Mouse (Mus musculus): Measurements from ENCODE around the gene Cyfip2. TPM values are rescaled to one million over a fixed set of nuclear protein-coding genes. Genes with fewer than 3 reads are reported as not detected.

Cyfip2 gene
- polyA plus RNA-seq, 1 experiment from 2014 or later, result 7.8 TPM

- WGBS, result 84% methylated on average over 9 of the region's 9 CpGs
- no peak overlapping the region for H3K4me3 ChIP-seq
- no peak for ATAC-seq (ENCODE audit: borderline replicate concordance, extremely low read depth, low FRiP score, low TSS enrichment)
These were observed 93.3 kb downstream of the Cyfip2 start for GRCm38 (mm10) chr11:46219380-46219779.

GRCm38 (mm10) chr11:46218584-46218983, 94.1 kb downstream of the Cyfip2 start:
- H3K27ac ChIP-seq, result no peak overlapping the region
- H3K27me3 ChIP-seq, result no peaks in the 10 kb centered on the region
- no peak overlapping the region for H3K9ac ChIP-seq
- no peak overlapping the region for H3K4me3 ChIP-seq
- 46% methylated on average over 5 of the region's 5 CpGs for WGBS
- no peaks in the 10 kb centered on the region for H3K9me3 ChIP-seq
- no peak overlapping the region for H3K4me2 ChIP-seq
- ATAC-seq (ENCODE audit: borderline replicate concordance, extremely low read depth, low FRiP score, low TSS enrichment), result no peak
- H3K36me3 ChIP-seq, result no peaks in the 10 kb centered on the region
- peaks cover 17% of the 10 kb centered on the region for H3K4me1 ChIP-seq

More at GRCm38 (mm10) chr11:46219380-46219779, 93.3 kb downstream of the Cyfip2 start:
- Histone ChIP-seq H3K4me1 (peaks cover 9% of the 10 kb centered on the region), H3K9me3 (no peaks in the 10 kb centered on the region), H3K4me2 (no peak overlapping the region), H3K27me3 (no peaks in the 10 kb centered on the region), H3K27ac (no peak overlapping the region), H3K36me3 (no peaks in the 10 kb centered on the region), H3K9ac (no peak overlapping the region)

GRCm38 (mm10) chr11:46217686-46218085, 95.0 kb downstream of the Cyfip2 start:
- H3K4me1 ChIP-seq, result peaks cover 25% of the 10 kb centered on the region
- no peak overlapping the region for H3K27ac ChIP-seq
- H3K36me3 ChIP-seq, result no peaks in the 10 kb centered on the region
- 86% methylated on average over 9 of the region's 9 CpGs for WGBS
- no peak overlapping the region for H3K4me2 ChIP-seq
- H3K27me3 ChIP-seq, result no peaks in the 10 kb centered on the region
- no peak for ATAC-seq (ENCODE audit: borderline replicate concordance, extremely low read depth, low FRiP score, low TSS enrichment)
- H3K9ac ChIP-seq, result no peak overlapping the region
- H3K4me3 ChIP-seq, result no peak overlapping the region
- no peaks in the 10 kb centered on the region for H3K9me3 ChIP-seq

- H3K27ac ChIP-seq, result no peak overlapping the region
- no peaks in the 10 kb centered on the region for H3K27me3 ChIP-seq
- H3K4me2 ChIP-seq, result no peak overlapping the region
- H3K9ac ChIP-seq, result no peak overlapping the region
- H3K4me1 ChIP-seq, result peaks cover 29% of the 10 kb centered on the region
- no peak overlapping the region for H3K4me3 ChIP-seq
- no peaks in the 10 kb centered on the region for H3K9me3 ChIP-seq
- WGBS, result 66% methylated on average over 7 of the region's 7 CpGs
- ATAC-seq (ENCODE audit: borderline replicate concordance, extremely low read depth, low FRiP score, low TSS enrichment), result no peak
- no peaks in the 10 kb centered on the region for H3K36me3 ChIP-seq
These were observed 96.0 kb downstream of the Cyfip2 start for GRCm38 (mm10) chr11:46216669-46217068.

DNA sequence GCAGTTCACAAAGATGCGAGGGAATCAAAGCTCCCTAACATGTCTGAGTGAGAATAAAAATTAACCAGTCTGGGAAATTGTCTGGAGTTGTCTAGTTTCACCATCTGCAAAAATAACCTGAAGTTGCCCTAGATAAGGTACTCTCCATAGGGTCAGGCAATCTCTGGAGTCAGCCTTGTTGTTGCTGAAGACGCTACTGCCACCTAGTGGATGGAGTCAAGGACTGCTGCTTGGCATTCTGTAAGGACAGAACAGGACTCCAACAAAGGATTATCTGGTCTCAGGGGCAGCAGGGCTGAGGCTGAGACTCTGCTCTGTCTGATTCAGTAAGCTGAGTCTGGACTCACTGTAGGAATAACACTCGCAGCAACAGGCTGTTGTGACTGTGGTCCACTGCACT, 97.3 kb downstream of the Cyfip2 start:
- peak; percentile 66 for ATAC-seq (ENCODE audit: borderline replicate concordance, extremely low read depth, low FRiP score, low TSS enrichment)
- no peak overlapping the region for H3K9ac ChIP-seq
- 13% methylated on average over 3 of the region's 3 CpGs for WGBS

GRCm38 (mm10) chr11:46214368-46215230, 98.1 kb downstream of the Cyfip2 start:
- Histone ChIP-seq H3K4me3 (no peak overlapping the region), H3K9me3 (no peaks in the 10 kb centered on the region), H3K36me3 (no peaks in the 10 kb centered on the region), H3K27me3 (no peaks in the 10 kb centered on the region), H3K4me2 (peak overlapping the region; percentile 23), H3K27ac (peak overlapping the region; percentile 93), H3K4me1 (peaks cover 34% of the 10 kb centered on the region), H3K9ac (0 out of 2 replicates have a peak overlapping the region, but pooled peaks have one; percentile 1)
- no peak for ATAC-seq (ENCODE audit: borderline replicate concordance, extremely low read depth, low FRiP score, low TSS enrichment)
- 22% methylated on average over 14 of the region's 14 CpGs for WGBS

More for the DNA sequence above, 97.3 kb downstream of the Cyfip2 start:
- peak overlapping the region; percentile 23 for H3K4me2 ChIP-seq
- peak overlapping the region; percentile 93 for H3K27ac ChIP-seq
- no peaks in the 10 kb centered on the region for H3K27me3 ChIP-seq
- no peak overlapping the region for H3K4me3 ChIP-seq
- no peaks in the 10 kb centered on the region for H3K36me3 ChIP-seq
- H3K4me1 ChIP-seq, result peaks cover 34% of the 10 kb centered on the region
- H3K9me3 ChIP-seq, result no peaks in the 10 kb centered on the region

GRCm38 (mm10) chr11:46213844-46214243, 98.8 kb downstream of the Cyfip2 start:
- H3K27ac ChIP-seq, result peak overlapping the region; percentile 93
- peak; percentile 94 for ATAC-seq (ENCODE audit: borderline replicate concordance, extremely low read depth, low FRiP score, low TSS enrichment)
- H3K4me2 ChIP-seq, result no peak overlapping the region
- WGBS, result 20% methylated on average over 5 of the region's 5 CpGs
- 0 out of 2 replicates have a peak overlapping the region, but pooled peaks have one; percentile 1 for H3K9ac ChIP-seq
- H3K27me3 ChIP-seq, result no peaks in the 10 kb centered on the region
- no peak overlapping the region for H3K4me3 ChIP-seq
- H3K36me3 ChIP-seq, result no peaks in the 10 kb centered on the region
- H3K4me1 ChIP-seq, result peaks cover 34% of the 10 kb centered on the region
- H3K9me3 ChIP-seq, result no peaks in the 10 kb centered on the region

DNA sequence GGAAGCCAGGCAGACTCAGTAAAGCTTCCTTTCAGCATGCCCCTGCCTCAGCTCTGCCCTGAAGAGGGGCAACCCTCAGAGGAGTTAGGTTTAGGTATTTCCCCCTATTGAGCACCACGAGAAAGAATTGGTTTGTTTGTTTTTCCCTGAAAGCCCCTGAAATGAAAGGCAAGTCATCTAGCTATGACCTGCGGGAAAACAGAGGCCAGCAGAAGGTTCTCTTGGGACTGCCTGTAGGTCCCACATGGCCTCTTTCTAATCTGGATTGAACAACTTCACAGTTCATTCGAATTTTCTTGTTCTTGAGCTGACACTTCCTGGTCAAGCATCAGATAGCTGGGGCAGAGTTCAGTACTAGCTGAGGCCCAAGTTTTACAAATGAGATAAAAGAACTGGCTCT, 100.8 kb downstream of the Cyfip2 start:
- Histone ChIP-seq H3K9ac (no peak overlapping the region), H3K27ac (0 out of 2 replicates have a peak overlapping the region, but pooled peaks have one; percentile 0), H3K27me3 (no peaks in the 10 kb centered on the region), H3K4me2 (no peak overlapping the region), H3K4me3 (no peak overlapping the region), H3K36me3 (no peaks in the 10 kb centered on the region), H3K4me1 (peaks cover 34% of the 10 kb centered on the region), H3K9me3 (no peaks in the 10 kb centered on the region)
- 19% methylated on average over 3 of the region's 3 CpGs for WGBS
- ATAC-seq (ENCODE audit: borderline replicate concordance, extremely low read depth, low FRiP score, low TSS enrichment), result no peak

DNA sequence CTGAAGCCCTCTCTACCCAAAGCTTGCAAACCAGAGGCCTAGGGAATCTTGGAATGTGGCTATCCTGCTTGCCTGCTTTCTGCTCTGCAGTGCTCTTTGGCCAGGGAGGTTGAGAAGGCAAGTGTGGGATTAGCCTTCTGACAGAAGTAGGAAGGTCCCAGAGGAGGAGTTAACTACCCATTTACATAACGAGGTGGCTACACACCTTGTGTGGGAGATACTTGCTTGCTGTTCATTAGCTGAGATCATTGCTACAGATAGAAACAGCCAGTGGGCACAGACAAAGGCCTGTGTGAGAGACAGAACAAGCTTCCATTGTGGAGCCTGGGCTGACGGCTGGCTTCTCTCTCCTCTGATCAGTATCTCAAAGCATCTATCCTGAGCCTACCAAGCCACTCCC, 102.8 kb downstream of the Cyfip2 start:
- no peak overlapping the region for H3K9ac ChIP-seq
- WGBS, result 55% methylated on average over 2 of the region's 2 CpGs
- H3K9me3 ChIP-seq, result no peaks in the 10 kb centered on the region
- no peaks in the 10 kb centered on the region for H3K36me3 ChIP-seq
- no peak for ATAC-seq (ENCODE audit: borderline replicate concordance, extremely low read depth, low FRiP score, low TSS enrichment)
- no peaks in the 10 kb centered on the region for H3K27me3 ChIP-seq
- H3K27ac ChIP-seq, result no peak overlapping the region
- peaks cover 38% of the 10 kb centered on the region for H3K4me1 ChIP-seq
- H3K4me3 ChIP-seq, result no peak overlapping the region
- no peak overlapping the region for H3K4me2 ChIP-seq

DNA sequence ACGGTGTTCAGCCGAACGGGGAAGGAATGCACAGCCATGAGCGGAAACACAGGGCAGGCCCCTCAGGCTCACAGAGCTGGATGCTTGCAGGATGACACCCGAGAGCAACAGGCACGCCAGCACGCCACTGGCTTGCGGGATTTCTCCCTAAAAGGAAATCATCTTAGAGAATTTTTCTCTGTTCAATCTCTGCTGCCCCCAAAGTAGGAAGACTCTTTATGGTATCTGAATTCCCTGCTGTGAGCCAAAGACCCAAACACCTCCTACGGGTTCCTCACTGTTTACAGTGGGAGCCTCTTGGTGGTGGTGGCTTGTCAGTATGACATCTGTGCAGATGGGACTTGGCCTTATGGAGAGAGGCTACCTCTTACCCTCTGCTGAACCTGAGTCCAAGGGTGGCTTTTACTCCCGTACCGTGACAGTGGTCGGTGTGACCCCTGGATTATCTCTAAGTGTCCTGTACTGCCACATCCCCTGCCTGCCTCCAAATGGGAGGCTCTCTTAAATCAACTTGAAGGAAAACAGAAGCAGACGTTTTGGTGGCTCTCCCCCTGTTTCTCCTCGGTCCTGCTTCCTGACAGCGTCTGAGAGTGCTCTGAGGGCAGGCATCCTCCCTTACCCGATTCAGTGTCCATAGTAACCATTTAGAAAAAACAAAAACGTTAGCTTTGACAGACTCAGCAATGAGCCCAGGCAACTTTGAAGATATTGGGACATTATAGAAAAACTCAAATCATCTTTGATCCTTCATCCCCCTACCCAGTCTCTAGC, 106.8 kb downstream of the Cyfip2 start:
- peak; percentile 62; the same call in 1 of the 2 replicates for ATAC-seq (ENCODE audit: borderline replicate concordance, extremely low read depth, low FRiP score, low TSS enrichment)

GRCm38 (mm10) chr11:46204841-46205240, 107.8 kb downstream of the Cyfip2 start:
- peaks cover 18% of the 10 kb centered on the region for H3K4me1 ChIP-seq
- no peak overlapping the region for H3K4me3 ChIP-seq
- H3K9me3 ChIP-seq, result no peaks in the 10 kb centered on the region
- WGBS, result 89% methylated on average over 9 of the region's 9 CpGs
- H3K27me3 ChIP-seq, result no peaks in the 10 kb centered on the region
- H3K4me2 ChIP-seq, result no peak overlapping the region
- H3K36me3 ChIP-seq, result no peaks in the 10 kb centered on the region
- H3K9ac ChIP-seq, result no peak overlapping the region
- no peak overlapping the region; the same call in 1 of the 2 replicates for H3K27ac ChIP-seq
- ATAC-seq (ENCODE audit: borderline replicate concordance, extremely low read depth, low FRiP score, low TSS enrichment), result no peak

More for the DNA sequence above, 106.8 kb downstream of the Cyfip2 start:
- no peak overlapping the region for H3K9ac ChIP-seq
- no peaks in the 10 kb centered on the region for H3K9me3 ChIP-seq
- H3K27me3 ChIP-seq, result no peaks in the 10 kb centered on the region
- peak overlapping the region; percentile 71 for H3K27ac ChIP-seq
- H3K4me2 ChIP-seq, result no peak overlapping the region
- H3K4me3 ChIP-seq, result no peak overlapping the region
- H3K36me3 ChIP-seq, result no peaks in the 10 kb centered on the region
- H3K4me1 ChIP-seq, result peaks cover 18% of the 10 kb centered on the region
- 29% methylated on average over 17 of the region's 17 CpGs for WGBS

DNA sequence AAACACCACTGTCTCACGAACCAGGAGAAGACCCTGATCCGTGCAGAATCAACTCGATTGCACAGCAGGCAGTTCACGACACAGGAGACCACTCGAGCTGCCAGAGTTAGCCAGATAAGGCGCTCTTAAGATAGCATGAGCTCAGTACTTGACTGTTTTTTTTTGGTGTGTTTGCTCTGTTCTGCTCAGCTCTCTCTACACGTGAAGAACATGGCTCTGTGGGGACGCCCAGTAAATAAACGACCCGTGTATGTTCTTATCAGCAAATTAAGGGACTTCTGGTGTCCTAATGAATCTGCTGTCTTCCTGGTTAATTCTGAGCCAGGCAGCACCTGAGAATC, 110.1 kb downstream of the Cyfip2 start:
- Histone ChIP-seq H3K27me3 (no peaks in the 10 kb centered on the region), H3K4me2 (peak overlapping the region; percentile 27), H3K27ac (peak overlapping the region; percentile 51), H3K4me3 (no peak overlapping the region), H3K36me3 (no peaks in the 10 kb centered on the region), H3K9ac (no peak overlapping the region), H3K4me1 (peaks cover 18% of the 10 kb centered on the region), H3K9me3 (no peaks in the 10 kb centered on the region)
- 13% methylated on average over 10 of the region's 10 CpGs for WGBS
- ATAC-seq (ENCODE audit: borderline replicate concordance, extremely low read depth, low FRiP score, low TSS enrichment), result no peak
